Mouse (Mus musculus) cerebellum, adult 2 months (tissue): ENCODE measurements around the gene Bach2.

Experiments used
- CTCF ChIP-seq: fragments of 200-500 bp; IDR thresholded peaks from 2 replicates; pipeline ENCODE4 v1.5.1; 2011; ENCODE audit warnings: low read depth, mild to moderate bottlenecking, control low read depth, low read length, moderate library complexity, borderline replicate concordance; ENCODE audit not compliant: insufficient read depth
- POLR2A ChIP-seq: fragments of 200-500 bp; IDR thresholded peaks from 2 replicates; pipeline ENCODE4 v1.6.1; 2011; ENCODE audit warnings: low read length, control low read depth, borderline replicate concordance; ENCODE audit not compliant: insufficient read depth

- TF ChIP-seq CTCF = no peak; the same call in 1 of the 2 replicates
- no peak for TF ChIP-seq POLR2A
These were observed 298.4 kb downstream of the Bach2 start for GRCm38 (mm10) chr4:32536870-32537508.
